Comparison of ENCODE assay signal across 7 mouse cellular contexts in the genomic region with DNA sequence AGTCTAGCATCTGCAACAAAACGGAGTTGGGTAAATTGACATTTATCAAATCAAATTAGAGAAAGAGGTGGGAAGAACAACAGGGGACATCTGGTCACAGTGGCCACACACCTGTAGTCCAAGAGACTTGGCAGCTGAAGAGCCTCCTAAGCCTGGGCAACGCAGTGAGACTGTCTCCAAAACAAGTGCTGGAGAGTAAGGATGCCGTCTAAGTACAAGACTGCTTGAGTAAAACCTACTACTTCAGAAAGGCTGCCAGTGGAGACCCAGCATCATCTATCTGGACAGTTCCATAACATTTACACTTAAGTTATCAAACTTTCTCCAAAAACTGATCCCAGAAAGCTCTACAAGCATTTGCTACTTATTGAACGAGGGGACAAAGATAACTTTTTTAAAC. TPM values are rescaled to one million over a fixed set of nuclear protein-coding genes. Genes with fewer than 3 reads are reported as not detected.
A peak's percentile ranks its signal among the peaks of the same experiment; 100 is the strongest.
DNase-seq lines count a peak whose midpoint lies in the region; ATAC-seq and TF ChIP-seq lines count a peak whose summit lies in the region.

No protein-coding gene starts in this region.

- H3K4me1 ChIP-seq in lung, embryonic 14.5 days (ENCODE audit: insufficient read depth) = peaks cover 17% of the 10 kb centered on the region
- peaks cover 40% of the 10 kb centered on the region for H3K4me1 ChIP-seq in forebrain, embryonic 12.5 days
- H3K4me1 ChIP-seq in intestine, embryonic 15.5 days (replicated peaks) = peaks cover 17% of the 10 kb centered on the region
- peaks cover 7% of the 10 kb centered on the region; the same call in 1 of the 2 replicates for H3K4me1 ChIP-seq in midbrain, postnatal 0 days (ENCODE audit: insufficient read depth, low read length)

- peaks cover 32% of the 10 kb centered on the region for H3K36me3 ChIP-seq in lung, embryonic 14.5 days (ENCODE audit: insufficient read depth)
- peaks cover 18% of the 10 kb centered on the region for H3K36me3 ChIP-seq in forebrain, embryonic 12.5 days (replicated peaks)
- peaks cover 2% of the 10 kb centered on the region; the same call in 1 of the 2 replicates for H3K36me3 ChIP-seq in intestine, embryonic 15.5 days
- H3K36me3 ChIP-seq in midbrain, postnatal 0 days (ENCODE audit: insufficient read depth, low read length) = no peaks in the 10 kb centered on the region

- DNase-seq in lung, embryonic 14.5 days = no peak
- no peak for DNase-seq in lung, postnatal 36 days
- no peak for DNase-seq in midbrain, postnatal 0 days (ENCODE audit: low spot score)
- DNase-seq in adrenal gland, postnatal 36 days = no peak
- DNase-seq in urinary bladder, postnatal 10 days (ENCODE audit: low spot score) = no peak

- 34% methylated on average over 4 of the region's 4 CpGs for whole genome bisulfite sequencing in lung, embryonic 14.5 days
- 73% methylated on average over 4 of the region's 4 CpGs for WGBS in forebrain, embryonic 12.5 days
- 45% methylated on average over 4 of the region's 4 CpGs for WGBS in intestine, embryonic 15.5 days
- WGBS in midbrain, postnatal 0 days = 46% methylated on average over 4 of the region's 4 CpGs

- TF ChIP-seq CTCF in lung, embryonic 14.5 days (IDR thresholded peaks at IDR 0.05; ENCODE audit: low read depth) = no peak
- no peak for TF ChIP-seq CTCF in midbrain, postnatal 0 days (IDR thresholded peaks at IDR 0.05)

- H3K9me3 ChIP-seq in lung, embryonic 14.5 days (ENCODE audit: low read depth, low read length) = no peaks in the 10 kb centered on the region
- no peaks in the 10 kb centered on the region for H3K9me3 ChIP-seq in forebrain, embryonic 12.5 days
- H3K9me3 ChIP-seq in intestine, embryonic 15.5 days = no peaks in the 10 kb centered on the region
- H3K9me3 ChIP-seq in midbrain, postnatal 0 days (ENCODE audit: low read length) = no peaks in the 10 kb centered on the region

- no peak for ATAC-seq in lung, embryonic 14.5 days (ENCODE audit: insufficient read depth)
- no peak for ATAC-seq in forebrain, embryonic 12.5 days (ENCODE audit: low FRiP score)
- ATAC-seq in intestine, embryonic 15.5 days = no peak
- no peak for ATAC-seq in midbrain, postnatal 0 days (ENCODE audit: low FRiP score)

- H3K27me3 ChIP-seq in lung, embryonic 14.5 days (ENCODE audit: insufficient read depth, low read length) = no peaks in the 10 kb centered on the region
- H3K27me3 ChIP-seq in forebrain, embryonic 12.5 days = no peaks in the 10 kb centered on the region
- no peaks in the 10 kb centered on the region for H3K27me3 ChIP-seq in intestine, embryonic 15.5 days (replicated peaks)
- no peaks in the 10 kb centered on the region for H3K27me3 ChIP-seq in midbrain, postnatal 0 days (ENCODE audit: insufficient read depth, low read length)

- peak overlapping the region; percentile 86 for H3K4me2 ChIP-seq in lung, embryonic 14.5 days
- H3K4me2 ChIP-seq in forebrain, embryonic 12.5 days = peak overlapping the region; percentile 84
- peak overlapping the region; percentile 46 for H3K4me2 ChIP-seq in intestine, embryonic 15.5 days (replicated peaks)
- peak overlapping the region; percentile 21 for H3K4me2 ChIP-seq in midbrain, postnatal 0 days (ENCODE audit: low read depth, low read length, poor library complexity, severe bottlenecking)

- no peak overlapping the region for H3K27ac ChIP-seq in lung, embryonic 14.5 days (ENCODE audit: low read depth)
- H3K27ac ChIP-seq in forebrain, embryonic 12.5 days = no peak overlapping the region
- no peak overlapping the region for H3K27ac ChIP-seq in intestine, embryonic 15.5 days
- H3K27ac ChIP-seq in midbrain, postnatal 0 days (ENCODE audit: low read depth, low read length) = no peak overlapping the region

- H3K4me3 ChIP-seq in lung, embryonic 14.5 days (ENCODE audit: low read depth, low read length) = peak overlapping the region; percentile 97
- H3K4me3 ChIP-seq in forebrain, embryonic 12.5 days (replicated peaks) = peak overlapping the region; percentile 19
- no peak overlapping the region for H3K4me3 ChIP-seq in intestine, embryonic 15.5 days (replicated peaks)
- no peak overlapping the region for H3K4me3 ChIP-seq in midbrain, postnatal 0 days (ENCODE audit: low read depth, low read length)

- H3K9ac ChIP-seq in lung, embryonic 14.5 days = peak overlapping the region; percentile 16; the same call in 1 of the 2 replicates
- no peak overlapping the region for H3K9ac ChIP-seq in forebrain, embryonic 12.5 days
- H3K9ac ChIP-seq in intestine, embryonic 15.5 days = no peak overlapping the region
- H3K9ac ChIP-seq in midbrain, postnatal 0 days (replicated peaks; ENCODE audit: low read length, poor library complexity, severe bottlenecking) = no peak overlapping the region

RNA-seq across cellular contexts. Expression of a gene that starts 3.7 kb away (rescaled TPM):
- polyA plus RNA-seq in lung, embryonic 14.5 days (2014; fragmentation: Nextera tagmentation; extraction: Ambion mirVana) = 196 TPM in 2 replicates
- polyA plus RNA-seq in forebrain, embryonic 12.5 days (2016; fragmentation: Nextera tagmentation; extraction: Ambion mirVana) = 464 and 515 TPM in 2 replicates
- polyA plus RNA-seq in intestine, embryonic 15.5 days (2015; fragmentation: Nextera tagmentation; extraction: Ambion mirVana) = 161 and 174 TPM in 2 replicates
- 35.9 and 46.8 TPM in 2 replicates for total RNA-seq in midbrain, postnatal 0 days (2014; rRNA removed)
- 75.3 and 85.1 TPM in 2 replicates for polyA plus RNA-seq in midbrain, postnatal 0 days (2015; fragmentation: Nextera tagmentation; extraction: Ambion mirVana)
- 100 to 1,000 TPM; 131 to 138 TPM for total RNA-seq in adrenal gland, postnatal 36 days (2021)

RNA-seq across cellular contexts. Expression of a gene that starts 3.8 kb away (rescaled TPM):
- polyA plus RNA-seq in lung, embryonic 14.5 days (2014; fragmentation: Nextera tagmentation; extraction: Ambion mirVana) = 2.0 and 3.0 TPM in 2 replicates
- 2.3 and 3.0 TPM in 2 replicates for polyA plus RNA-seq in forebrain, embryonic 12.5 days (2016; fragmentation: Nextera tagmentation; extraction: Ambion mirVana)
- polyA plus RNA-seq in intestine, embryonic 15.5 days (2015; fragmentation: Nextera tagmentation; extraction: Ambion mirVana) = 0.93 and 1.1 TPM in 2 replicates
- 7.0 and 10.0 TPM in 2 replicates for total RNA-seq in midbrain, postnatal 0 days (2014; rRNA removed)
- 2.8 and 3.2 TPM in 2 replicates for polyA plus RNA-seq in midbrain, postnatal 0 days (2015; fragmentation: Nextera tagmentation; extraction: Ambion mirVana)
- total RNA-seq in adrenal gland, postnatal 36 days (2021) = 1 to 10 TPM; 1.2 to 2.2 TPM

Comparison
In these comparisons a context has a peak if more than half of its experiments do, and no peak if none do; other contexts are left out.
1. H3K4me2 ChIP-seq: peak in every context shown above with its lines; median percentile 86 in lung, embryonic 14.5 days; 84 in forebrain, embryonic 12.5 days; 46 in intestine, embryonic 15.5 days; 21 in midbrain, postnatal 0 days.
2. H3K4me3 ChIP-seq: peak in lung, embryonic 14.5 days (single experiment) and forebrain, embryonic 12.5 days (single experiment); none in intestine, embryonic 15.5 days (single experiment) and midbrain, postnatal 0 days (single experiment).